Mouse (Mus musculus) testis, adult 2 months (tissue): ENCODE measurements around the gene Magi2.

Experiments used
- CTCF ChIP-seq: fragments of 200-500 bp; IDR thresholded peaks from 2 replicates; pipeline ENCODE4 v1.5.1; 2012; ENCODE audit warnings: low read depth, mild to moderate bottlenecking, inconsistent platforms, low read length, moderate library complexity; ENCODE audit not compliant: control insufficient read depth, insufficient read depth, insufficient replicate concordance
- POLR2A ChIP-seq: fragments of 200-500 bp; IDR thresholded peaks from 2 replicates; pipeline ENCODE4 v1.6.1; 2012; ENCODE audit warnings: low read depth, mild to moderate bottlenecking, inconsistent platforms, low read length, moderate library complexity; ENCODE audit not compliant: control insufficient read depth

DNA sequence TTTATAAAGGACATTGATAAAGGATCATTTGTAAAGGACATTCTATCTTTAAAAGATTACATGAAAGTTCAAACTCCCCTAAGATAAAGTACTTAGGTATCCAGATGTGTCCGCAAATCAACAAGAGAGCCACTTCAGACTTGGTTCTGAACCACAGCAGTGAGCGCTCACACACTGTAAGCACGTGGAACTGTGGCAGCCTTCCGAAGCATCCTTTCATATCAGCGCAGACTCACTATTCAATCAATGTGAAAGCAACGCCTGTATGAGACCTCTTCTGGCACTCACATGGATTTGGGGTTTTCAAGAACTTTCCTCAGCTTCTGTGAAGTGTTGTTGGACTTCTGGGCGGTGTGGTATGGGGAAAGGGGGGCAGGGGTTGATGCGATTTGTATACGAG lies 970.6 kb downstream of the Magi2 start:
- TF ChIP-seq POLR2A = no peak
- TF ChIP-seq CTCF = no peak
